Mouse (Mus musculus) adrenal gland, adult (tissue): ENCODE data around the gene Gm10638.

Experiments
- DNase-seq, 2 experiments: peaks; one replicate each; pipeline ENCODE4 v3.0.0; 2022 to 2023; ENCODE audit warnings: low spot score in 1 of 2; ENCODE audit not compliant: inconsistent age in 2 of 2

Gene Gm10638

GRCm38 (mm10) chr8:86781094-86781493, 35.6 kb downstream of the Gm10638 start:
- DNase-seq, result no peak

GRCm38 (mm10) chr8:86786498-86786897, 41.0 kb downstream of the Gm10638 start:
- DNase-seq, result no peak

- peak in 1 of 2 experiments; percentile 78 for DNase-seq
These were observed 42.5 kb downstream of the Gm10638 start for GRCm38 (mm10) chr8:86787891-86788420.

- DNase-seq, result no peak
These were observed 44.1 kb downstream of the Gm10638 start for GRCm38 (mm10) chr8:86789576-86789975.

- DNase-seq, result no peak
These were observed 46.0 kb downstream of the Gm10638 start for GRCm38 (mm10) chr8:86791542-86791941.

- DNase-seq, result no peak
These were observed 49.2 kb downstream of the Gm10638 start for GRCm38 (mm10) chr8:86794716-86795115.
